Mouse (Mus musculus) mouse embryonic stem cell (cell line): ENCODE data around the gene Anxa4.

Source experiments
- in situ Hi-C, 2 experiments: fragments of 300-500 bp; cut with MboI; formaldehyde crosslinking; loops; 1 replicate in 1 of 2; 3 replicates in 1 of 2; pipeline ENCODE4 v1.14.3; 2019 to 2020; ENCODE audit warnings: low sequenced_read_pairs in 2 of 2, low pct_unique_long_range_greater_than_20kb in 1 of 2, mixed read lengths in 1 of 2; ENCODE audit not compliant: unreplicated experiment in 1 of 2

Gene Anxa4

DNA sequence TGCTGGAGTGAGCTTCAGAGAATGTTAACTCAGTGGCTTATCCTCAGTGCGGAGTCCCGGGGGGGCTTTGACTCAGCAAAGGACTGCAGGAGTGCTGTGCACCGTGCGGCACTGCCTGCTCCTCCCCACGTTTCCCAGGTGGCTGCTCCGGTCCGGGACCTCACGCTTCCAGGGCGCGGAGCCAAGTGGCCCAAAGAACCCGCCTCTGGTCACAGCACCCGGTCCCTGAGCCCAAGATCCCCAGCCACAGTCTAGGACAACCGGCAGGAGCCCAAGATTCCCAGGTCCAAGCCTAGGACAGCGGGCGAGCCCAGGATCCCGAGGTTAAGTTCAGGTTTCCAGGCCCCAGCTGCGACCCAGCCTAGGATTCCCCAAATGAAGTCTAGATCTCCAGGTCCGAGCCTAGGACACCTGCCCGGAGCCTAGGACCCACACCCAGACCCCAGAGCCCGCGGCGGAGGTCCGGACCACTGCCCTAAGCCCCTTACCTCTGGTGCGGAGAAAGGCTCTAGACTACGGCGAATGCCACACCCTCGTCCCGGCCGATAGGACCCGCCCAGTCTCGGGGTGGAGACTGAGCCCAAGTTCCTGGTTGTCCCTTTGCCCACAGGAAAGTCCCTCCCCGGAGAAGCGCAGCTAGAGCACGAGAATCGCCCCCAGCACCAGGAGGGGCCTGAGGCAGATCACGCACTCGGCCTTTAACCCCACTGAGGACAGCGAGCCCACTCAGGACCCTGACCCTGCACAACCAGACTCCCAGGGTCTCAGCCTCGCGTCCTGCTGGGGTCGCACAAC, at the start of gene Anxa4:
Anxa4 (minus strand) TSS at position 564 of the 795 bp plus-strand sequence.
- in situ Hi-C loops: loop anchor here in 1 of 2 experiments (10.0 kb wide), 1 partner anchor 48 kb away; no protein-coding TSS in a partner anchor

- in situ Hi-C loops: no loop called here
These were observed 48.6 kb upstream of the Anxa4 start for GRCm38 (mm10) chr6:86841949-86842348.

DNA sequence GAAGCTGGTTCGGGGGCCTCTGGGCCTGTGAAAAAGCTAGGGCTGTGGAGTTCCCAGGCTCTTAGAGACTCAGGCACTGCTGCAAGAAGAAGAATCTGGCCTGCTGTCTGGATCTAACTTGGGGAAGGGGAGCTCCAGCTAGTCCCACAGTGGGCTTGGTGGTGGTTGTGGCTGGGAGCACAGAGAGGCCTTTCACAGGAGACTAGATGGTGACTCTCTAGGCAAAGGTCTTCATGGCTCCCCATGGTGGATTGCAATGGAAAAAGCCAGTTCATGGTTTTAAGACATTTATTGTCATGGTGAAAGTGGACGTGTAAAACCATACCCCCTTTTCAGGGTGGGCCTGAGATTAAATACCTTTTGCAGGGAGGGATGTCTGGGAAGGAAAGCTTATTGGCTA, 45.7 kb upstream of the Anxa4 start:
- in situ Hi-C loops: no loop called here

DNA sequence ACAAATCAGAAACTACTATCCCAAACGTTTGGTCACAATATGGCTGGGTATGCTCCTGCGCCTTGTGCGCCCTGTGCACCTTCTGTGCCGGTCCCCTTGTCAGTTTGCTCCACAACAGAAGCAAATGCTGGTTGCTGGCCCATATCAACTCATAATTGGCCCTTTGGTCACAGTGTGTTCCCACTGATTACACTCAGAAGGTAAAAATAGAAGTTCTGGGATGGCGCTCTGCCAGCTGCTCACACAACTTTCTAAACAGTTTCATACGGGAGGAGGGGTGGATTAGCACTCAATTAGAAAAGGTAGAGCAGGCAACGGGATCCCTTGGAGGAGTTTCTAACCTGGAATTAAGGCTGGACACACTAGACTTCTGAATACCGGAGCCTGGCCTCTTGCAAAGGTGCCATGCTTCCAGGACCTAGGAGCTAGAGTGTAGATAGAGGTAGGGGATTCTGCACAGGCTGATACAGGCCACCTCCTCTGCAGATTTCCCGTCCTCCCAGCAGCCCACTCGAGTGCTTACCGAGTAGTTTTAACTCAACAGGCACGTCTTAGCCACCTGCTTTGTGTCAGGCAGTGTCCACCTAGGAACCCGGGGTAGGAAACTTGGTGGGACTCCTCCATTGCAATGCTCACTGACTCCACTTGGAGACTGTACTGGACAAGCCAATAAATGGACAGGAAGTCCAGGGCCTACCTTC, 39.6 kb upstream of the Anxa4 start:
- in situ Hi-C loops: no loop called here

DNA sequence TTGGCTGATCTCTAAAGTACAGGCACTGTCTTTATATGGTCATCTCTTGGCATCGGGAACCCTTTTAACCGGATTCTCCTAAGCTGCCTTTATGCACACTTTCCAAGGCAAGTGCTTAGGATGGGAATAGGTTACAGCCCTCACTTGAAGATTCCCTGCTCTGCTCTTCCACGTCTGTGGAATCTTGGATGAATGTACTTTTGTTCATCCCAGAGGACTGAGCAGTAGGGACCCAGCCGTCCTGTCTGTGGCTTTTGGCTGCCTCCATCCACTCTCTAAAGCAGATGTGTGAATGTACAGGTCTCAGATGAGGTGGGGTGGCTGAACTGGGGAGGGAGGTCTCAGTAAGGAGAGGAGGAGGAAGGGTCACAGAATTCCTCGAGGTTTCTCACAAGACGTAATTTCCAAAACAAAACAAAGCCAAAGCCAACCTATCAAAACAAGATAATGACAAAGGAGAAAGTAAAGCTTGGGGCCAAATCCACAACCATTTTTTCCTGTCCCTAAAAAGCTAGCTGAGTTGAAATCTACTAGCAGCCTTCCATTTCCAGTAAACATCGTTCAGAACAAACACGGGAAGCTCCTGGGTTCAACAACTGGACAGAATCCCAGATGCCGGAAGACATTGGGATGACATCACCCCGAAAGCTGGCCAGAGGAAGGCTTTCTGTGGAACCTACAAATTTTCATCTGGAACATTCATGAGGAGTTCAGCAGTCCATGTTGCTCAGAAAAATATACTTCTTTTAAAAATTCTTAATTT, 37.5 kb upstream of the Anxa4 start:
- in situ Hi-C loops: no loop called here

DNA sequence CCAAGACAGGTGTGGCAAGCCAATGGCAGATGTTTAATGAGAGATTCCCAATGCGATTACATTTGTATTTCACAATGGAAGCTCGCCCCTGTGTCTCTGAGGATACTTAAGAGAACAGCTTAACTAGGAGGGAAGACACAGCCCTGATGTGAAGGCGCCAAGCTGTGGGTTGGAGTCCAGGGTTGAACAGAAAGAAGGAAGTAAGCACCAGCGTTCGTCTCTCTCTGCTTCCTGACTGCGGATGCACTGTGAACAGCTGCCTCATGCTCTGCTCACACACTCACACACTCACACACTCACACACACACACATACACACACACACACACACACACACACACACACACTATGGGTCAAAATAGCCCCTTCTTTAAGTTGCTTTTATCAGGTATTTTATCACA, 36.4 kb upstream of the Anxa4 start:
- in situ Hi-C loops: no loop called here

GRCm38 (mm10) chr6:86827432-86827831, 34.0 kb upstream of the Anxa4 start:
- in situ Hi-C loops: no loop called here

DNA sequence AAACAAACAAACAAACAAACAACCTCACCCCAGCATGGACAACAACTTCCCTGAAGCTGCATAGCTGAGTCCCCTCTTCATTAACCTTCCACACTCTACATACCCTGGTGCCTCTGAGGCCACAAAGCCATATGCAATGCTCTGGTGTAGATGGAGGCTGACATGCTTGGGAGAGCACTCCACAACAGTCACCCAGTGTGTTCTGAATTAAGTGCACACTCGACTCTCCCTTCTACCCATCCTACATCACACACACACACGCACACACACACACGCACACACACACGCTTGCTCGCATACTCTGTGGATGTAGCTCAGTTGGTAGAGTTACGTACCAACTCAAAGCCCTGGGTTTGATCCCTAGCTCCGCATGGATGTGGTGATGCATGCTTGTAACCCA, 31.0 kb upstream of the Anxa4 start:
- in situ Hi-C loops: no loop called here

DNA sequence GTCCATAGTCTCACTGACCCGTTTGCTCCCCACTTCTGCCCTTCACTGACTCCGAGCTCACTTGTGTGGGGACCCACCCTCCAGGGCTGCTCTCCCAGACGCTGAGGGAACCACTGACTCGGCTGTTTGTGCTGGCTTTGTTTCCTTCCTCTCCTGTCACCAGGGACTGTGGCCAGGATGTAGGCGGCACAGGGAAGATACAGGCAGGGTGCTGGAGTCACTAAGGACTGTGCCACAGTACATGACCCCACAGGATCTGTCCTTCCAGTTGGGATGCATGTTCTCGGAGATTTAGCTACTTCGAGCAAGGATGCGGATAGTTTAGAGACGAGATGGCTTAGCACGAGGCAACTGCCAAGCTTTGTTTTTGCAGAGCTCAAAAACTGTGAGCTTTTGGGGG, 30.4 kb upstream of the Anxa4 start:
- in situ Hi-C loops: no loop called here

DNA sequence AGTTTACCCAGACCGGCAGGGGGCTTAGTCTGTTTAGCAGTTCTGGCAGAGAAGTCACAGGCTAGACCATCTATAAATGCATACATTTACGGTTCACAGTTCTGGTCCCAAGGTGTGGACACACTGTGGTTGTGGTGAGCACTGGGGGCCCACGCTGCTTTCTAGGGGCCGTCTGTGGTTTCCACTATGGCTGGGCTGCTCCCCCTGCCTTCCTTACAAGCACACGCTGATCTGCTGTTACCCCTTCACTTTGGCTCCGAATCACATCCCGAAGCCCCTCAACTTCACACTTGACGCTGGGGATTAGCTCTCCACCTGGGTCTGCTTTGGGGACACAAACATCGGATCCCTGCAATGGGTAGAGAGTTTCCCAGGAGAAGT, 29.7 kb upstream of the Anxa4 start:
- in situ Hi-C loops: no loop called here

DNA sequence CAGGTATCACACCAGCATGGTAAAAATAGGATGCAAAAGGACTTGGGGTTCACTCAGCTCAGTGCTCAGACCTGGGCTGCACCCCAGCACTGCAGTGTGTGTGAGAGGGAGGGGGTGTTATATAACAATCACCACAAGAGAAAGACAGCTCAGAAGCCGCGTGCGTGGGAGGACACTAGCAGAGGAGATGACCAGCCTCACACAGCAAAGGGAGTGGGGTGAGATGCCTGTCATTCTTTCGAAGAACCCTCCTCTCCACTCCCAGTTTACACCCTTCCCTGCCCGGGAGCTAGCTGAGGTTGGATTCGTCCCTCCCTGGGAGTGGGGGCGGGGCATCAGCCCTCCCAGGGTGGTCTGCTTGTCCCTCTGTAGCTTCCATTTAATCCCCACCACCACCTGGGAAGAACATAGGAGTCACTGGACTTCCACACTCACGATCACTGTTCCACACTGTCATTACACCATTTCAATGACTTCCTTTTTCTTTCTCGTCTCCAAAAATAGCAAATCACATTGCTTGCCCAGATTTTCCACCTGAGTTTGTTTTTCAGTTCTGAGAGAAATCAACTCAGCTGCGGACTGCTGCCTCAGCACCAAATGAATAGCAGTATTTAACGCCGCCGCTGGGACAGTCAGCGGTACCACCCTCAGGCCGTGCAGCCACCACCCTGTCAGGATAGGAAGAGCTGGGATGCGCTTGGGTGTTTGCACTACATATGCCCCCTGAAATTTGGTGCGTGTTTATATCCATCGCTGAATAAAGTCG, 29.1 kb upstream of the Anxa4 start:
- in situ Hi-C loops: no loop called here

DNA sequence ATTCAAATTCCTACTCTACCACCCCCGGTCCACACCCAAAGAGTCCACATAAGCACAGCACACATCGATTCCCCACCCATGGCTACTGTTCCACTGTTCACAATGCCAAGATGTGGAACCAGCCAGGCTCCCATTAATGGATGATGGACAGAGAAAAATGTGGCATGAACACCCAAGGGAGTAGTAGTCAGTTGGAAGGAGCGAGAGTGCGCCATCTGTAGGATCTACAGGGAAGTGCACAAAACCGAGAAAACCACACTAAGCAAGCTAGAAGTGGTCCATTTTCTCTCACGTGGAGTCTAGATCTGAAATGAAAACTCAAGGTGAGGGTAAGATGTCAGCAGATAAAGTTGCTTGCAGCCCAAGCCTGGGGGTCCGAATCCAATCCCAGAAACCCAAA, 27.3 kb upstream of the Anxa4 start:
- in situ Hi-C loops: no loop called here

- in situ Hi-C loops: no loop called here
These were observed 26.5 kb upstream of the Anxa4 start for GRCm38 (mm10) chr6:86819926-86820325.

DNA sequence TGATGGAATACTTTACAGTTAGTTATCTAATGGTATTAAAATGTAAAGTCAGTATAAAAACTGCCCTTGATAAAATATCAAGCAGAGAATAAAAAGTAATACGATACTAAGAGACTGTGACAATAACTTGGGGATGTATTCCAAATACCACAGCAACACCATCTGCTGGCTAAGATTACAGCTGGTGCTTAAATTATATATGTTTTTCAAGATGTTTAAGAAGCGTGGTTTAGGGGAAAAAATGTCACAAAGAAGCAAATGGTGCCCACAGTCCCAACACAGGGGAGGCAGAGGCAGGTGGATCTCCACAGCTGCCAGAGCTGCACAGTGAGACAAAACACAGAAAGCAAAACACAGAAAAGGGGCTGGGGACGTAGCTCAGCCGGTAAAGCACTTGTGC, 25.5 kb upstream of the Anxa4 start:
- in situ Hi-C loops: no loop called here

DNA sequence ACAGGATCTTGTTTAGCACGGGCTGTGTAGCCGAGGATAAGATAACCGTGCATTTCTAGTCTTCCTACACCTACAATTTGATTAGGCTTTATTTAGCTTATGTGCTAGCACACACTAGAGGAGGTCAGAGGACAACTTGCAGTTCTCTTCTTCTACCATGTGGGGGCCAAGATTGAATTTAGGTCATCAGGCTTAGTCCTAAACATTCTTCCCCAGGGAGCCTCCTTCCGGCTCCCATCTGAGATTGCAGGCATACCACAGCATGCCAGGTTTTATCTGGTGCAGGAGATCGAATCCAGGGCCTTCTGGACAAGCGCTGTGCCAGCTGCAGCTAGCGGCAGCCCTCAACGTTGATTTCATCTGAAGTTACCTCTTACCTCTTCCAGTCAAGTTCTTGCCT, 23.2 kb upstream of the Anxa4 start:
- in situ Hi-C loops: no loop called here

DNA sequence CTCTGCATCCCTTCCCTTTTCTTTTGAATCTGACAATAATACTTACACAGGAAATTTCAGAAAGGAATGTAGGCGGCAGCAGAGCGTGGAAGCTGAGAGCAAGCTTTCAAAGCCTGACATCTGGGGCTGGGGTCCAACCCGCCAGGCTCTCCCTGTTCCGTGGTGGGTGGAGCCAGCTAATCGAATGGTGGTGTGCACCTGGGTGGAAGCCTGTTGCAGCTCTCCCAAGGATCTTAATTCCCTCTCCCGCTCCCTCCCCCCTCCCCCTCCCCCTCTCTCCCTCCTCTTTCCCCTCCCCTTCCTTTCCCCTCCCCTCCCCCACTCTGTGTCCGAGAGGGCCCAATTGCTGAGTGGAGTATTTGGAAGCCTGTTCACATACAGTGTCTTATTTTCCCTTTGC, 22.1 kb upstream of the Anxa4 start:
- in situ Hi-C loops: no loop called here

GRCm38 (mm10) chr6:86814926-86815325, 21.5 kb upstream of the Anxa4 start:
- in situ Hi-C loops: loop anchor here in 1 of 2 experiments (5.0 kb wide), 1 partner anchor 63 kb away; no protein-coding TSS in a partner anchor

DNA sequence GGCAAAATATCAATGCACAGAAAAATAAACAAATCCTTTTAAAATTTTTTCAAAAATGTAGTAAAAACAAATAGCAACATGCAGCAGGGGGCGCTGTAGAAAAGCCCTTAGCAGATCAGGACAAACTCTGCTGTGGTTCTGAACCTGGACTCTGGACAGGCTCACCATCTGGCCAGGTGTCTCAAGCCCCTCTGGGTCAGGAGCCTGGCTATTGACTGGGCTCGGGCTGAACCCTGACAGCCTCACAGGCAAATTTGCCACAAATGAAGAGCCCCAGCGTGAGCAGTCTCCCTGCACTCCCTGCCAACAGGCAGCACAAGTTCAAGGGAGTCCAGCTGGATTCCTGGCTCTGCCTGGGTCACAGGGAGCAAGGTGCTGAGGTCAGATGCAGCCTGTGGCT, 20.0 kb upstream of the Anxa4 start:
- in situ Hi-C loops: loop anchor here in 1 of 2 experiments (5.0 kb wide), 1 partner anchor 61 kb away; no protein-coding TSS in a partner anchor
